Mouse (Mus musculus): ENCODE data around the gene Ccl17. TPM values are rescaled to one million over a fixed set of nuclear protein-coding genes. Genes with fewer than 3 reads are reported as not detected.

Ccl17 gene
- total and polyA plus RNA-seq, 2 experiments from 2014 or later, result 4.4 to 8.5 TPM

- H3K27ac ChIP-seq (ENCODE audit: low read depth, low read length), result no peak overlapping the region
- H3K4me1 ChIP-seq (ENCODE audit: insufficient read depth, low read length), result no peaks in the 10 kb centered on the region
- no peak overlapping the region for H3K4me3 ChIP-seq (ENCODE audit: low read depth, low read length)
- H3K9ac ChIP-seq (replicated peaks; ENCODE audit: low read length, poor library complexity, severe bottlenecking), result no peak overlapping the region
- TF ChIP-seq CTCF (IDR thresholded peaks at IDR 0.05), result peak; percentile 72
- WGBS, result 0% methylated on average over 1 of the region's 1 CpGs
- ATAC-seq (ENCODE audit: low FRiP score) (no peak), DNase-seq (ENCODE audit: low spot score) (peak; percentile 39)
- no peaks in the 10 kb centered on the region for H3K36me3 ChIP-seq (ENCODE audit: insufficient read depth, low read length)
- H3K9me3 ChIP-seq (ENCODE audit: low read length), result no peaks in the 10 kb centered on the region
- no peak overlapping the region for H3K4me2 ChIP-seq (ENCODE audit: low read depth, low read length, poor library complexity, severe bottlenecking)
- H3K27me3 ChIP-seq (ENCODE audit: insufficient read depth, low read length), result no peaks in the 10 kb centered on the region
These were observed 4.3 kb downstream of the Ccl17 start for GRCm38 (mm10) chr8:94814556-94814955.

GRCm38 (mm10) chr8:94817933-94818332, 7.7 kb downstream of the Ccl17 start:
- TF ChIP-seq CTCF (IDR thresholded peaks at IDR 0.05), result no peak
- ATAC-seq (ENCODE audit: low FRiP score) (no peak), DNase-seq (ENCODE audit: low spot score) (no peak)
- H3K4me2 ChIP-seq (ENCODE audit: low read depth, low read length, poor library complexity, severe bottlenecking), result no peak overlapping the region
- no peak overlapping the region for H3K4me3 ChIP-seq (ENCODE audit: low read depth, low read length)
- H3K4me1 ChIP-seq (ENCODE audit: insufficient read depth, low read length), result no peaks in the 10 kb centered on the region
- no peak overlapping the region for H3K9ac ChIP-seq (replicated peaks; ENCODE audit: low read length, poor library complexity, severe bottlenecking)
- WGBS, result 91% methylated on average over 11 of the region's 11 CpGs
- no peaks in the 10 kb centered on the region for H3K9me3 ChIP-seq (ENCODE audit: low read length)
- H3K36me3 ChIP-seq (ENCODE audit: insufficient read depth, low read length), result peaks cover 8% of the 10 kb centered on the region
- no peaks in the 10 kb centered on the region for H3K27me3 ChIP-seq (ENCODE audit: insufficient read depth, low read length)
- H3K27ac ChIP-seq (ENCODE audit: low read depth, low read length), result no peak overlapping the region

GRCm38 (mm10) chr8:94819671-94820179, 9.5 kb downstream of the Ccl17 start:
- Histone ChIP-seq H3K9me3 (ENCODE audit: low read length) (no peaks in the 10 kb centered on the region), H3K4me1 (ENCODE audit: insufficient read depth, low read length) (no peaks in the 10 kb centered on the region), H3K4me3 (ENCODE audit: low read depth, low read length) (no peak overlapping the region), H3K27ac (ENCODE audit: low read depth, low read length) (no peak overlapping the region), H3K4me2 (ENCODE audit: low read depth, low read length, poor library complexity, severe bottlenecking) (no peak overlapping the region), H3K36me3 (ENCODE audit: insufficient read depth, low read length) (peaks cover 21% of the 10 kb centered on the region), H3K9ac (replicated peaks; ENCODE audit: low read length, poor library complexity, severe bottlenecking) (no peak overlapping the region), H3K27me3 (ENCODE audit: insufficient read depth, low read length) (no peaks in the 10 kb centered on the region)
- TF ChIP-seq CTCF (IDR thresholded peaks at IDR 0.05), result no peak
- DNase-seq (ENCODE audit: low spot score), result no peak
- no peak for ATAC-seq (ENCODE audit: low FRiP score)
- 81% methylated on average over 6 of the region's 6 CpGs for WGBS

- Histone ChIP-seq H3K9ac (replicated peaks; ENCODE audit: low read length, poor library complexity, severe bottlenecking) (no peak overlapping the region), H3K27me3 (ENCODE audit: insufficient read depth, low read length) (no peaks in the 10 kb centered on the region), H3K4me3 (ENCODE audit: low read depth, low read length) (no peak overlapping the region), H3K36me3 (ENCODE audit: insufficient read depth, low read length) (peaks cover 27% of the 10 kb centered on the region), H3K4me1 (ENCODE audit: insufficient read depth, low read length) (no peaks in the 10 kb centered on the region), H3K9me3 (ENCODE audit: low read length) (no peaks in the 10 kb centered on the region), H3K27ac (ENCODE audit: low read depth, low read length) (no peak overlapping the region), H3K4me2 (ENCODE audit: low read depth, low read length, poor library complexity, severe bottlenecking) (no peak overlapping the region)
- 90% methylated on average over 7 of the region's 7 CpGs for WGBS
- TF ChIP-seq CTCF (IDR thresholded peaks at IDR 0.05), result no peak
- DNase-seq (ENCODE audit: low spot score) (no peak), ATAC-seq (ENCODE audit: low FRiP score) (no peak)
These were observed 10.3 kb downstream of the Ccl17 start for GRCm38 (mm10) chr8:94820553-94820952.

- Histone ChIP-seq H3K27ac (ENCODE audit: low read depth, low read length) (no peak overlapping the region), H3K9ac (replicated peaks; ENCODE audit: low read length, poor library complexity, severe bottlenecking) (no peak overlapping the region), H3K27me3 (ENCODE audit: insufficient read depth, low read length) (no peaks in the 10 kb centered on the region), H3K4me3 (ENCODE audit: low read depth, low read length) (no peak overlapping the region), H3K4me1 (ENCODE audit: insufficient read depth, low read length) (no peaks in the 10 kb centered on the region), H3K4me2 (ENCODE audit: low read depth, low read length, poor library complexity, severe bottlenecking) (no peak overlapping the region), H3K36me3 (ENCODE audit: insufficient read depth, low read length) (peaks cover 31% of the 10 kb centered on the region), H3K9me3 (ENCODE audit: low read length) (no peaks in the 10 kb centered on the region)
- no peak for TF ChIP-seq CTCF (IDR thresholded peaks at IDR 0.05)
- no peak for DNase-seq (ENCODE audit: low spot score)
- ATAC-seq (ENCODE audit: low FRiP score), result no peak
- 73% methylated on average over 2 of the region's 2 CpGs for WGBS
These were observed 11.1 kb downstream of the Ccl17 start for GRCm38 (mm10) chr8:94821381-94821780.

GRCm38 (mm10) chr8:94822637-94823560, 12.6 kb downstream of the Ccl17 start:
- Histone ChIP-seq H3K36me3 (ENCODE audit: insufficient read depth, low read length) (peaks cover 41% of the 10 kb centered on the region), H3K9me3 (ENCODE audit: low read length) (no peaks in the 10 kb centered on the region), H3K9ac (replicated peaks; ENCODE audit: low read length, poor library complexity, severe bottlenecking) (no peak overlapping the region), H3K4me2 (ENCODE audit: low read depth, low read length, poor library complexity, severe bottlenecking) (no peak overlapping the region), H3K4me3 (ENCODE audit: low read depth, low read length) (no peak overlapping the region), H3K27me3 (ENCODE audit: insufficient read depth, low read length) (no peaks in the 10 kb centered on the region), H3K27ac (ENCODE audit: low read depth, low read length) (no peak overlapping the region), H3K4me1 (ENCODE audit: insufficient read depth, low read length) (no peaks in the 10 kb centered on the region)
- DNase-seq (ENCODE audit: low spot score) (peak; percentile 72), ATAC-seq (ENCODE audit: low FRiP score) (peak; percentile 59)
- peak; percentile 84 for TF ChIP-seq CTCF (IDR thresholded peaks at IDR 0.05)
- 83% methylated on average over 23 of the region's 23 CpGs for WGBS

Measured in midbrain, postnatal 0 days (tissue).